Mouse (Mus musculus) hindbrain, embryonic 15.5 days (tissue): ENCODE data around the gene Morc3. TPM values are rescaled to one million over a fixed set of nuclear protein-coding genes. Genes with fewer than 3 reads are reported as not detected.
A peak's percentile ranks its signal among the peaks of the same experiment; 100 is the strongest.

ENCODE experiments used
- ATAC-seq: fragments of 200-750 bp; cut with Nextera tagmentation; 2 replicates; pipeline ENCODE4 v1.8.0; 2017; ENCODE audit warnings: low read depth, moderate number of reproducible peaks, moderate TSS enrichment; ENCODE audit not compliant: low FRiP score
- H3K27ac ChIP-seq: fragments of 300-500 bp; sonication (generic); replicated peaks from 2 replicates; pipeline ENCODE4 v1.5.1; 2015; ENCODE audit warnings: mild to moderate bottlenecking, inconsistent platforms
- H3K27me3 ChIP-seq: fragments of 300-500 bp; sonication (generic); 2 replicates; pipeline ENCODE4 v1.6.1; 2015; ENCODE audit warnings: control low read depth, inconsistent platforms
- H3K36me3 ChIP-seq: fragments of 300-500 bp; sonication (generic); 2 replicates; pipeline ENCODE4 v1.6.1; 2015; ENCODE audit warnings: control low read depth, inconsistent platforms
- H3K4me1 ChIP-seq: fragments of 300-500 bp; sonication (generic); replicated peaks from 2 replicates; pipeline ENCODE4 v1.6.1; 2015; ENCODE audit warnings: control low read depth, inconsistent platforms
- H3K4me2 ChIP-seq: fragments of 300-500 bp; sonication (generic); 2 replicates; pipeline ENCODE4 v1.6.1; 2015; ENCODE audit warnings: moderate library complexity, mild to moderate bottlenecking, inconsistent platforms
- H3K4me3 ChIP-seq: fragments of 300-500 bp; sonication (generic); 2 replicates; pipeline ENCODE4 v1.5.1; 2015; ENCODE audit warnings: mild to moderate bottlenecking, inconsistent platforms
- H3K9ac ChIP-seq: fragments of 300-500 bp; sonication (generic); 2 replicates; pipeline ENCODE4 v1.6.1; 2015; ENCODE audit warnings: inconsistent platforms
- H3K9me3 ChIP-seq: fragments of 300-500 bp; sonication (generic); 2 replicates; pipeline ENCODE4 v1.6.1; 2016; ENCODE audit warnings: control low read depth, inconsistent platforms
- WGBS: fragments of 180-500 bp; shearing (Covaris S2); methylation state at CpG from one replicate; pipeline ENCODE4 v1.1.7; 2015; 5-methylcytosine and 5-hydroxymethylcytosine counted together
- polyA plus RNA-seq: library from polyadenylated mRNA; unstranded; fragments of >200 nt; fragmentation: Nextera tagmentation; extraction: Ambion mirVana; gene quantifications from 2 replicates; pipeline ENCODE4 v1.2.1, GENCODE M21; 2015

Gene Morc3
- polyA plus RNA-seq, 1 experiment from 2014 or later, result 29.4 TPM

DNA sequence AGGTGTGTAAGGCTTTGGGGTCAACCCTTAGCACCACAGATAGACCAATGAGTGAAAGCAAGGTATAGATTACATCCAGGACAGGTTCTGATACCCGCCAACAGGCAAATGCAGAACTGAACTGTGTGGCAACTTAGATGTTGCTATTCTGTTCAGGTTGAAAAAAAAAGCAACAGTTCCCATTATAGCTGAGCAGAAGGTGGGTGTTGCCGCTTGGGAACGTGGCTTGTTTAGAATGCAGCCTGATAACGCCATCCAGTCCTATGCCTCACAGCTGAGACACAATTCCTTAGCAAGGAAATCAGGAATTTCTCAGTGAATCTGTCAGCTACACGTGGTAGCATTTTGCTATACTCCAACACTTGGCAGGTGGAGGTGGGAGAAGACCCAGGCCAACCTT is 61.4 kb downstream of the Morc3 start:
- Histone ChIP-seq H3K27me3 (no peaks in the 10 kb centered on the region), H3K4me1 (no peaks in the 10 kb centered on the region), H3K9ac (no peak overlapping the region), H3K9me3 (no peaks in the 10 kb centered on the region), H3K27ac (no peak overlapping the region), H3K36me3 (peaks cover 2% of the 10 kb centered on the region; the same call in 1 of the 2 replicates), H3K4me2 (no peak overlapping the region), H3K4me3 (no peak overlapping the region)
- 96% methylated on average over 5 of the region's 5 CpGs for WGBS
- no peak for ATAC-seq

DNA sequence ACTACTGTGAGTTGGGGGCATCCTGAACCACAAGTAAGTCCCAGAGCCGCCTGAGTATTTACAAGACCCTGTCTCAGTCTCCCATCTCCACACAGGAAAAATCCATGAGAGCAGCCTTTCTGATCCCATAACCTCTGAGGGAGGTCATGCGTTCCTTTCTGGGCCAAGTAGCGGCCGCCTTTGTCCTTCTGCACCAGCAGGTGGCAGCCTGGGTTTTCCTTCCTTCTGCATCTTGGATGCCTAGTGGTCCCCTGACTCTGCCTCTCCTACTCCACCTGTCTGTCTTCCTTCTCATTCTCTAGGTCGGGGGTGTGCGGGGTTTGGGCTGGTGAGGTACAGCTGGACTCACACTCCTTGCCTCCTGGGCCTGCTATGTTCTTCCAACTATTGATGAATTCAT is 71.1 kb downstream of the Morc3 start:
- Histone ChIP-seq H3K9ac (no peak overlapping the region), H3K9me3 (no peaks in the 10 kb centered on the region), H3K27ac (no peak overlapping the region), H3K4me1 (no peaks in the 10 kb centered on the region), H3K4me2 (no peak overlapping the region), H3K27me3 (no peaks in the 10 kb centered on the region), H3K4me3 (no peak overlapping the region), H3K36me3 (0 out of 2 replicates have a peak, but pooled peaks cover 5% of the 10 kb centered on the region)
- ATAC-seq, result no peak
- 89% methylated on average over 6 of the region's 6 CpGs for WGBS

DNA sequence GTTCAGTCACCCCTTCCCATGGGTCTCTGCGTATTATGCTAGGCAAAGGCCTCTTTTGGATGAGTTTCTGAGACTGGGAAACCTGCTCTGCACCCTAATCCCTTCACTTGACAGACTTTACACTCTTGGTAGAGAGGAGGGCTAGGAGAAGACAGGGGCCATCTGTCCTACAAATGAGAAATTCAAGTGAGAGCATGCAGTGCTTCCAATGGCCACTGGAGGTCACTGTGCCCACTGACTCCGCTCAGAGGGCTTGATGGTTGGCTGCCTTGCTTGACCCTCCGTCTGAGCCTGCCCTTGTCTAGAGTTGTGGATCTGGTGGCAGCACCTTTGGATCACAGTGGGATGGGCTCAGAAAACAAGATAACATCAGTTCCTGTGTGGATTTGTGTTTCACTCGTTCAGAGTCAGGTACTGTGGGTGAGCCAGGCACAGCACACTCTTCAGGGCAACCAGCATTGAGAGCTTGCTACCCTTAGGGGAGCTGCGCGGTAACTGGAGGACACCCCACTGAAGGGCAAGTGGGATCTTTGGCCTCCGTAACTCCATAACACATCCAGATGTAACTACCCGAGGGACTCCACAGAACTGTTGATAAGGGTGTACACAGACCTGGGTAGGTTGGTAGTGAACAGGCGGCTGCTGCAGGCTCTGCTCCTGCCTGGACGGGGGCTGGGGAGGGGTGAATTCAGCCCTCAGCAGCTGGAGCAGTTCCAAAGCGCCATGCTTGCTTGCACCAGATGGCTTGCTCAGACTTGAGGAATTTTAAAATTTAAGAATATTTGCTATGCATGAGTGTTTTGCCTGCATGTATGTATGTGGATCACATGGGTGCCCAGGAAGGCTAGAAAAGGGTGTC is 74.5 kb downstream of the Morc3 start:
- ATAC-seq, result 0 out of 2 replicates have a peak, but pooled peaks have one; percentile 23

DNA sequence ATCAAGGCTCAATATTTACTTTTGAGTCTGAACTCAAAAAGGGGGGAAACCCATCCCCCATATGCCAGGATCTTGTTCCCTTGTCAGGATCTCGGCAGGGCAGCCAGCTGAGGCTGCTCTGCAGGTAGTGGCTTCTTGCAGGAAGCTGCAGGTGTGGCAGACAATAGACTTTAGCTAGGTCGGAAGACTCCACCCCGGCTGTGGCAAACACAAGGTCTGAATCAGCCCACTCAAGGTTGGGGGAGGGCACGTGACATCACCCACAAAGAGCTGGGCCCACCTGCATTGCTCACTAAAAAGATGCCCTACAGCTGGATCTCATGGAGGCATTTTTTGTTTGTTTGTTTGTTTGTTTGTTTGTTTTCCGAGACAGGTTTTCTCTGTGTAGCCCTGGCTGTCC is 75.8 kb downstream of the Morc3 start:
- 74% methylated on average over 5 of the region's 5 CpGs for WGBS
- H3K27me3 ChIP-seq, result no peaks in the 10 kb centered on the region
- H3K4me2 ChIP-seq, result no peak overlapping the region

More for the DNA sequence above, 74.5 kb downstream of the Morc3 start:
- no peak overlapping the region for H3K4me2 ChIP-seq
- H3K36me3 ChIP-seq, result 0 out of 2 replicates have a peak, but pooled peaks cover under 1% of the 10 kb centered on the region
- no peak overlapping the region for H3K27ac ChIP-seq
- no peak overlapping the region for H3K4me3 ChIP-seq
- 66% methylated on average over 11 of the region's 11 CpGs for WGBS
- no peaks in the 10 kb centered on the region for H3K27me3 ChIP-seq
- H3K4me1 ChIP-seq, result no peaks in the 10 kb centered on the region
- no peaks in the 10 kb centered on the region for H3K9me3 ChIP-seq
- H3K9ac ChIP-seq, result no peak overlapping the region

DNA sequence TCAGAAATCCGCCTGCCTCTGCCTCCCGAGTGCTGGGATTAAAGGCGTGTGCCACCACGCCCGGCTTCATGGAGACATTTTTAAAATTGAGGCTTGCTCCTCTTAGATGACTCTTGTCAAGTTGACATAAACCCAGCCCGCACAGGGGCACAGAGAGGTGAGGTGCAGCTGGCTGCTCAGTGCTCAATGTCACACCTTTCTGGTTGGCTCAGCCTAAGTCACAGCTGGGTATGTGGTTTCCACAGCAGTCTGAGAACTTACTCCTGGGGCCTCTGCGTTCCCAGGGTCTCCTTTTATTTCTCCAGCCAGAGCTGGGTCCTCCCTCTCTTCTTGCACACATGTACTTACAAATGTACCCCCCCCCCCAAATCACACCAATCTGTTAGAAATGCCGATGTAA is 76.3 kb downstream of the Morc3 start:
- Histone ChIP-seq H3K36me3 (no peaks in the 10 kb centered on the region), H3K9me3 (no peaks in the 10 kb centered on the region), H3K27me3 (no peaks in the 10 kb centered on the region), H3K4me1 (no peaks in the 10 kb centered on the region), H3K4me2 (no peak overlapping the region), H3K4me3 (no peak overlapping the region), H3K27ac (no peak overlapping the region), H3K9ac (no peak overlapping the region)
- ATAC-seq, result no peak
- 97% methylated on average over 8 of the region's 8 CpGs for WGBS

More for the DNA sequence above, 75.8 kb downstream of the Morc3 start:
- Histone ChIP-seq H3K36me3 (no peaks in the 10 kb centered on the region), H3K9ac (no peak overlapping the region), H3K9me3 (no peaks in the 10 kb centered on the region), H3K27ac (no peak overlapping the region), H3K4me1 (no peaks in the 10 kb centered on the region), H3K4me3 (no peak overlapping the region)
- no peak for ATAC-seq

DNA sequence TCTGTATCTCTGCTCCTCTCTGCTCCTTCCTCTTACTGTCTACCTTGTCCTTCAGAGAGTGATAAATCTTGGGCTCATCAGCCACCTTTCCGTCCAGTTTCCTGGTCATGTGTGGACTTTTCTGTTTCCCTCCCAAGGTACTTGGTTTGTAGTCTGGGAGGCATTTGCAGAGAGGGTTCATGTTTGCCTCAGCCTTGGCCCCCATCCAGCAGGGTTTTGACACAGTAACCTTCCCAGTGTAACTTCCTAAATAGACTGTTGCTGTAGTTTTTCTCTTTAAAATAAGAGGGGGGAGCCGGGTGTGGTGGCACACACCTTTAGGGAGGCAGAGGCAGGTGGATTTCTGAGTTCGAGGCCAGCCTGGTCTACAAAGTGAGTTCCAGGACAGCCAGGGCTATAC is 78.0 kb downstream of the Morc3 start:
- ATAC-seq, result no peak
- Histone ChIP-seq H3K4me2 (no peak overlapping the region), H3K9me3 (no peaks in the 10 kb centered on the region), H3K4me1 (no peaks in the 10 kb centered on the region), H3K4me3 (no peak overlapping the region), H3K9ac (no peak overlapping the region), H3K27ac (no peak overlapping the region), H3K27me3 (no peaks in the 10 kb centered on the region), H3K36me3 (no peaks in the 10 kb centered on the region)
- 94% methylated on average over 3 of the region's 3 CpGs for WGBS

DNA sequence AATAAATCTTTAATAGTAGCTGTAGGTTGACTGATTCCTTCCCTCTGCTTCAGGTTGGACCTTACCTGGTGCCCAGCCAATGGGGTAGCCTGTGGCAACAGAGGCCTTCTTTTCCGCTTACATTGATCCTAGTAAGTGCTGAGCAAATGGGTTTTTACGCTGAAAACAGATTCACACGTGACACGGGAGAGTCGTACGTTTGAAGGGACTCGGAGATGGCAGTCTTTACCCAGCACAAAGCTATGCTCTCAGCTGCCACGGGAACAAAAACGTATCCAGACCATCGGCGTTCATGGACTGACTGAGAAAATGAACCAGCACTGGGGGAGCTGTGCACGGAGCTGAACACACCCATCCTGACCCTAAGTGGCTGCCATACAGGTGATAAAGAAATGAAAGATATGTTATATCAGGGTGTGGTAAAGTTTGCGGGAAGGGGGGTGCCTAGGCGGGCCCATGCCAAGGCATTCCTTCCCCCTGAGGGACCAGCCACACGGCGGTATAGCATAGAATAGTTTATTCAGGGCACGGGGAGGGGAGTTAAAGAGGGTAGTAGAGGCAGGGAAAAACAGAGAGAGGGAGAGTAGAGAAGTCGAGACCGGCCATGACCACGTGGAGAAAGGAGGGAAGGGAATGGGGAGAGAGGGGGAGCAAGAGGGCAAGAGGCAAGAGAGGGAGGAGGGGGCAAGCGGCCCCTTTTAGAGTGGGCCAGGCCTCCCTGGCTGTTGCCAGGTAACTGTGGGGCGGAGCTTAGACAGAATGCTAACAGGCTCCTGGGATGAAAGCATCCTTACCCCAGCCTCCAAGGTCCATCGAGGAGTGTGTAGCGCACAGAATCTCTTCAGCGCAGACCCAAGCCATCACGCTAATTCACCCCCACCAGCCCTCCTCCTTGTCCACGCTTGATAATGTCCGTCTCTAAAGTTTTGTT is 79.1 kb downstream of the Morc3 start:
- Histone ChIP-seq H3K9me3 (no peaks in the 10 kb centered on the region), H3K36me3 (no peaks in the 10 kb centered on the region), H3K27me3 (no peaks in the 10 kb centered on the region), H3K27ac (no peak overlapping the region), H3K4me3 (no peak overlapping the region), H3K9ac (no peak overlapping the region), H3K4me2 (no peak overlapping the region), H3K4me1 (no peaks in the 10 kb centered on the region)
- WGBS, result 68% methylated on average over 28 of the region's 28 CpGs
- ATAC-seq, result no peak

DNA sequence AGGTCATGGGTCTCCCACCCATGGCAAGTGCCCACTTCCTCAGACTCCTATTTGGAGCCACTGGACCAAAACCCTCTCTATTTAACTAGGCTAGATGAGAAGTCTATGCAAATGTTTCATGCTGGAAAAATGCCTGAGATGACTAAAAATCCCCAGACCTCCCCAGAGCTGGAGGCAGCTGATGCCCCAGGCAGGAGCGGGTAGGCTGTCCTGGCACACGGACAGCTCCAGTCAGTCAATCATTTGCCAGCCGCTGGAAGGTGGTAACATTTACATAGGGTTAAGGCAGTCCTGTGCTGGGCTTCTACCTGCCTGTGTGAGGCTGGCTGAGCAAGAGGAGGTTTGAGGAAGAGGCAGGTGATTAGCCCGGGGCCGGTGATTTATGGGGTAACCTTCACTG is 80.2 kb downstream of the Morc3 start:
- no peaks in the 10 kb centered on the region for H3K27me3 ChIP-seq
- H3K4me1 ChIP-seq, result no peaks in the 10 kb centered on the region
- no peaks in the 10 kb centered on the region for H3K36me3 ChIP-seq
- H3K9me3 ChIP-seq, result no peaks in the 10 kb centered on the region
- no peak overlapping the region for H3K9ac ChIP-seq
- no peak overlapping the region for H3K4me2 ChIP-seq
- no peak overlapping the region for H3K27ac ChIP-seq
- H3K4me3 ChIP-seq, result no peak overlapping the region
- no peak for ATAC-seq
- WGBS, result 74% methylated on average over 5 of the region's 5 CpGs

DNA sequence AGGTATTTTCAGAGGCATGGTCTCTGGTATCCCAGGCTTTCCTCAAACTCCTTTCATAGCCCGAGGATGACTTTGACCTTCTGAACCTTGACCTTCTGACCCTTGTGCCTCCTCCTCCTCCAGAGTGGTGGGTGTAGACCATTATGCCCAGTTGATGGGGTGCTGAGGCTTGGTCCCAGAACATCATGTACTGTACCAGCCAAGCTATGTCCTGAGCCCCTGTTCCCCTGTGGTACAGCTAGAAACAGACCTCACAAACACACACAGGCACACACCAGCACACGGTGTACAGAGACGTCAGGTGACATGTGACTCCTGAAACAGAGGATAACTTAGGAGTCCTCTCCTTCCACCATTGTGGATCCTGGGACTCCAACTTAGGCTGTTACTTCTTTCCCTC is 80.9 kb downstream of the Morc3 start:
- Histone ChIP-seq H3K9me3 (no peaks in the 10 kb centered on the region), H3K9ac (no peak overlapping the region), H3K4me2 (no peak overlapping the region), H3K36me3 (no peaks in the 10 kb centered on the region), H3K27ac (no peak overlapping the region), H3K4me1 (no peaks in the 10 kb centered on the region), H3K4me3 (no peak overlapping the region), H3K27me3 (no peaks in the 10 kb centered on the region)
- 80% methylated on average over 3 of the region's 3 CpGs for WGBS
- no peak for ATAC-seq

DNA sequence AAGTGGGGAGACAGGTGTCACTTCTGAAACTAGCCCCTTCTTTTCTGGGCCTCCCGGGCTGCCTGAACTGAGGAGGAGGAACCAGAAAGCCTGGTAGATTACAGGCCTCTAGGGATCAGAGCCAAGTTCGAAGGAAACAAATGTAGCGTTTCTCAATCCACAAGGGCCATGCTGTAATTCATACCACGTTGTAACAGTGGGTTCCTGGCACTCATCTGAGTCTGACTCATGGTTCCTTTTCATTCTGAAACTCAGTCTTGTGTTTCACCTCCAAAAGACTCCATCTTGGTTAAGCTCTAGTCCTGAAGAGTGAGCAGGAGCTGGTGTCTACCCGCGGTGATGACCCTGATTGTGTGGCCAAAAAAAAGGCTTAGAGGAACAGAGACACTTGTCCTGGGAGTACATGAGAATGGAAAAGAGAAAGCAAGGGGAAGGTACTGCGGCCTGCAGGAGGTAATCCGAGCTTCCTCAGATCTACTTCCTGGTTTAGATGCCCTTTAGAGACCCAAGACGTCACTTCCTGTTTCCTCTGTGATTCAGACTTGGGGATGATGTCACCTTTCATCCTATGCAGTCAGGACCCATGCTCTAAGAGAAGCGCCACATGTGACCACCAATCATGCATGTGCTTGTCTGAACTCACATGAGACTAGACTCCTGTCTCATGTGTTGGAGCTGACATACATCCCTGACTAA is 82.1 kb downstream of the Morc3 start:
- no peak for ATAC-seq
- 76% methylated on average over 10 of the region's 10 CpGs for WGBS
- no peaks in the 10 kb centered on the region for H3K27me3 ChIP-seq
- no peak overlapping the region for H3K4me3 ChIP-seq
- peaks cover 4% of the 10 kb centered on the region; the same call in 1 of the 2 replicates for H3K4me1 ChIP-seq
- H3K9ac ChIP-seq, result no peak overlapping the region
- no peaks in the 10 kb centered on the region for H3K36me3 ChIP-seq
- no peak overlapping the region for H3K27ac ChIP-seq
- no peak overlapping the region for H3K4me2 ChIP-seq
- H3K9me3 ChIP-seq, result no peaks in the 10 kb centered on the region

DNA sequence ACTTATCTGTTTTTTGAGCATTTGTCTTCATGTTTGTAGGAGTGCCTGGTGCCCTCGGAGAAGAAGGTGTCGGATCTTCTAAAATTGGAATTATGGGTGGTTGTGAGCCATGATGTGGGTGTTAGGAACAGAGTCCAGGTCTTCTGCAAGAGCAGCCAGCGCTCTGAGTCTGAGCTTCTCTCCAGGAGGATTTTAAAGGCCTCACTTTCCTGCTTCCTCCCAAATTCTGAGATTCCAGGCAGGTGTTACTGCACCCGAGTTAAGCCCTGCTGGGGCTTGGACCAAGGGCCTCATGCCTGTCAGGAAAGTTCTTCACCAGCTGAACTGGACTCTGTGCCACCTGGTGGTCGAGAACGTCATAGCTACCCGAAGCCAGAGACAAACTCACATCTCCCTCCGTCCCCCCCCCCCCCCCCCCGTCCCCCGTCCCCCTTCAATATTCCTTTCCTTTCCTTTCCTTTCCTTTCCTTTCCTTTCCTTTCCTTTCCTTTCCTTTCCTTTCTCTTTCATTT is 83.5 kb downstream of the Morc3 start:
- Histone ChIP-seq H3K9ac (no peak overlapping the region), H3K27ac (no peak overlapping the region), H3K36me3 (no peaks in the 10 kb centered on the region), H3K4me1 (peaks cover 4% of the 10 kb centered on the region; the same call in 1 of the 2 replicates), H3K4me2 (no peak overlapping the region), H3K4me3 (no peak overlapping the region), H3K27me3 (no peaks in the 10 kb centered on the region), H3K9me3 (no peaks in the 10 kb centered on the region)
- ATAC-seq, result no peak
- WGBS, result 44% methylated on average over 7 of the region's 10 CpGs
